Mouse (Mus musculus) Muller cell, postnatal 12 days (primary cell): ENCODE data around the gene Zbtb42.

ENCODE experiments used
- DNase-seq: peaks from one replicate; pipeline ENCODE4 v3.0.0-alpha.2; 2015; ENCODE audit errors: inconsistent ontology term

The Zbtb42 gene

GRCm38 (mm10) chr12:112683351-112683750 lies 4.7 kb downstream of the Zbtb42 start:
- DNase-seq = no peak

GRCm38 (mm10) chr12:112688458-112688857 lies 9.8 kb downstream of the Zbtb42 start:
- no peak for DNase-seq

- DNase-seq = peak; percentile 97
Observed at GRCm38 (mm10) chr12:112693185-112694126, 14.8 kb downstream of the Zbtb42 start.

DNA sequence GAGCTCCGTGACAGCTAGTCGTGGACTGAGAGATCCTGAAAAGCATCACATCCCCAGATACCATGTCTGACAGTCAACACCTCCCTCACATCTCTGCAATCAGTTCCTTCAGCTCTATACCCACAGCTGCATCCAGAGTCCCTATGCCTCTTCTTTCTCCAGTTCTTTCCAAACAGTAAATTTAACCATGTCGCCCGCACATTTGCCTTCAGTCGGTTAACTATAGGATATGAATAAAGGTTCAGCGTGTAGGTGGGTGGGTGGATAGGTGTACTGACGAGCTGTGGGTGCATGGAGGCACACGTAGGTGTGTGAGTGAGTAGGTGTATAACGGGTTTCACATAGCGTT lies 15.5 kb downstream of the Zbtb42 start:
- no peak for DNase-seq

- no peak for DNase-seq
Observed at GRCm38 (mm10) chr12:112696806-112697425, 18.3 kb downstream of the Zbtb42 start.

DNA sequence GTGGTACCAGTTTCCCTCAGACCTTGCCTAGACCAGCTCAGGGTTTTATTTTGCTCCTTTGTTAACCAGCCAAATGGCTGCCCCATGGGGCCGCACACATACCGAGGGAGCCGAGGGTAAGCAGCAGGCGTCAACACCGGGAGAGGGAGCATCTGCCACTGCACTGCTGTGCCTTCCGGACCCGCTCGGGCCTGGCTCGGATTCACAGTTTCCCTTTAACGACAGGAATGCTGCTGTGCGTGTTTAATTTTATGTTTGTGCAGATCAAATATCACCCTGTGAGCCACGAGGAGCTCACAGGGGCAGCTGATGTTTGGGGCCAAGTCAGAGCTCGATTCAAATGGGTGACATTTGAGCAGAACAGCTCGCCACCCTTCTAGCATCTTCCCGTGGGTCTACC lies 21.9 kb downstream of the Zbtb42 start:
- DNase-seq = peak; percentile 27

DNA sequence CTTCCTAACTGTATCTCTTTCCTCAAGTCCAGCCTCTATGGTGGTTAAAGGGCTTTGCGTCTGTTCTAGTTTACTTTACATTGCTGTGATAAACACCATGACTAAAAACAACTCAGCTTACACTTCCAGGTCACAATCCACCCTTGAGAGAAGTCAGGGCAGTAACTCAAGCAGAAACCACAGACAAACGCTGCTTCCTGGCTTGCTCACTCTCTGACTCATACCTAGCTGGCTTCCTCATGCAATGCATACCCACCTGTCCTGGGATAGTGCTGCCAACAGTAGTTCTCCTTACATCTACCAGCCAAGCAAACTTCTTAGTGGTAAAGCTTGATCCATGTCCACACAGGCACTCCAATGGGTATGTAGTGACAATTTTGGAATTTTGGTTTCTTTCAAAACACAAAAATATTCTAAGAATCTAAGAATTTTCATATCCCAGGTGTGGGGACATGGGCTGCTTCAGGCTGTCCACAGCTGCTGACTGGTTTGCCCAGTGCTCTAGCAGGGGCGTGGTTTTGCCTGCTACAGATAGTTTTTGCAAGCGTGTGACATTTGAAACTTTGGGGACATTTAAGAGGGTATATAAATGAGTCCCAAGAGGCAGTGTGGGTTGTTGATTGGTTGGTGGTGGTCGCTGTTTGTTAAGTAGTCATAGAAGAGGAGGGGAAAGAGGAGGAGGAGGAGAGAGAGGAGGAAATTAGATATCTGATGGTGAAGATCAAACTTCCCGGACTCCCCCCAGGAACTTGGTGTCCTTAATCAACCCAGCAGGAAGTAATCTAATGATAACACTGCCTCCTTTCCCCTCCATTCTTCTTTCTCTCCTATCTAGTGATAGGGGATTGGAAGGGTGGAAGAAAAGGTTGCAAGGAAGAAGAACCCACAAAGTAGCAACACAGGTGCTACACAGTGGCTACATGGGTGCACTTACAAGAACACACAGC lies 24.0 kb downstream of the Zbtb42 start:
- DNase-seq = peak; percentile 12

DNA sequence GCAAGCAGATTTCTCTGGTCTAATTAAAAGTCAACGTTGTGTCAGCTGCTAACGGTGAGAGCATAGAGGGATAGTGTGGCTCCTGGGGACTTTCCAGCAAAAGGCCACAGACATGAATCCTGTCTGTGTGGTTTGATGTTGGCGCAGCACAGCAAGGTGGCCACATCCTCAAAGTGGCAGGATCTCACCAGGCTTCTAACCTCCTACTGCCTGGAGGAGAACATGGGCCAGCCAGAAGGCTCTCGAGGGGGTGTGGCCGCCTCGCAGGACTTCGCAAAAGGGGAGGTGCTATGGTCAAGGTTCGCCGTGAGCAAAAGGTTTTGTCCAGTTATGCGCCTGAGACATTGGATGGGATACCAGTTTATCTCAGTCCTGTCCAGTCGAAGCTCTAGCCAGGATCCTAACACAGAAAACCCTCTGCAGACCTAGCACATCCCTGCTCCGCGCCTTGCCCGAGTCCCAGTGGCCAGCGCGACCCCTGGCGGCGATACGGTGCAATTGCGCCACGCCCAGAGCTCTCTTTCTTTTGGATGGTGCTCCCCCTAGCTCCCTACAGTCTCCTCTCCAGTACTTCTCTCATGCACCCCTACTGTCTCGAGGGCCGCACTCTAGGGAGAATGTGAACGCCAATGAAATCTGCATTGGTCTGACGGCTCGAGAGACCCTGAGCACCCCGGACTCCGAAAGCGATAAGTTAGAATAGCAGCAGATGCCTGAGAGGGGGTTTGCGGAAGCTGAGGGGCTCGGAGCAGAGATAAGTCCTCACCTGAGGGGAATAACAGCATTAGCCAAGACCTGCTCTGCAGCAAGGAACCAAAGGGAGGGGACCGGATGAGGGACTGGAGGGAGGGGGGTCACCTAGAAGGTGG lies 28.3 kb downstream of the Zbtb42 start:
- DNase-seq = peak; percentile 89

DNA sequence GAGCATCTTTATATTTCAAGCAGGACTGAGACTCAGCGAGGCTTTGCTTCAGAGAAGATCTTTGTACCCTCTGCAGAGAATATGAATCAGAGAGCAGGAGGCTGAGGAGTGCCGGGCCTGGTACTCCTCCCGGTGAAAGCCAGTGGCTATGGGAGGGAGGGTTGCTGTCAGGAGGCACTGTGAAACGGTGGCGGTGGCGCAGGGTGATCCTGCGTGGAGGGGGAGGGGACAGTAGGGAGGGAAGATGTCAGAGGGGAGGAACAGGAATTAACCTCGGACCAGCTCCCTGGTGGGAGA lies 28.9 kb downstream of the Zbtb42 start:
- no peak for DNase-seq

GRCm38 (mm10) chr12:112713984-112714383 lies 35.4 kb downstream of the Zbtb42 start:
- peak; percentile 40 for DNase-seq

DNA sequence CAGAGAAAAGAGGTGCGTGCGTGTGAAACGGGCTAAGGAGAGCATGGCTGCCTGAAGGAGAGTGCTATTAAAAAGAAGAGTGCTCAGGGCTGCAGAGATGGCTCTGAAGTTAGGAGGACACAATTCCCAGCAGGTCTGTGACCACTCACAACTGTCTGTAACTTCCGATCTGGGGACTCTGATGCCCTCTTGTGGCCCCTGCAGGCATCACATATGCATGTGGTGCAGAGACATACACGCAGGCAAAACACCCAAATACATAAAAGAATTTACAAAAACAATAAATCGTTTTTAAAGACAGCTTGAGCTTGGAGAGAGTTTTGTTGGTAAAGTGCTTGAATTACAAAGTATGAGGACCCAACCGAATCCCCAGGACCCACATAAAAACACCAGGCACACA lies 38.5 kb downstream of the Zbtb42 start:
- no peak for DNase-seq

- DNase-seq = no peak
Observed at GRCm38 (mm10) chr12:112718995-112719394, 40.4 kb downstream of the Zbtb42 start.

GRCm38 (mm10) chr12:112720216-112720615 lies 41.6 kb downstream of the Zbtb42 start, which contains the start of gene Cep170b:
Gene Cep170b, plus strand, starts transcription at chr12:112720455.
- no peak for DNase-seq

DNA sequence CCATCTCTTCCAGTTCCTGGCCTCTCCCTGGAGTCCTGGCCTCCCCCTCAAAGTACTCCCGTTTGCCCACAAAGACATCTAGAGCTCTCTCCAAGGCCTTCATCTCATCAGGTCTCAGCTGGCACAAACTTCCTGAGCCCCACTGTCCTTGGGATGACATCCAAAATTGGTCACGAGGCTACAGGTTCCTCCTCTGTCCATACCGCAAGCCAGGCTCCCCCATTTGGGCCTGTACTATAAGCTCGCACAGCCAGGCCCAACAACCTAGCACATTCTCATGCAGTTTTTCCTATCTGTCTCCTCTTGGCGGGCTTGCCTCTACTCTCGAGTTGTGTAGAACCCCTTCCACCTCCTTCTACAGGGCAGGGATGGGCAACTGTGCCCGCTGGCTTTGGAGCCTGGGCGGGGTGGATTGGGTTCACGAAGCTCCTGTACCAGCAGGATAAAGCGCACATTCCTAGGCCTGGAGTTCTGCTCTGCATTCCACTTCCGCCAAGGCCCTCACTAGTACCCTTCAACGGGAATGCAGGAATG lies 42.3 kb downstream of the Zbtb42 start:
- DNase-seq = peak; percentile 47

- DNase-seq = peak; percentile 79
Observed at GRCm38 (mm10) chr12:112721424-112722239, 43.0 kb downstream of the Zbtb42 start.

DNA sequence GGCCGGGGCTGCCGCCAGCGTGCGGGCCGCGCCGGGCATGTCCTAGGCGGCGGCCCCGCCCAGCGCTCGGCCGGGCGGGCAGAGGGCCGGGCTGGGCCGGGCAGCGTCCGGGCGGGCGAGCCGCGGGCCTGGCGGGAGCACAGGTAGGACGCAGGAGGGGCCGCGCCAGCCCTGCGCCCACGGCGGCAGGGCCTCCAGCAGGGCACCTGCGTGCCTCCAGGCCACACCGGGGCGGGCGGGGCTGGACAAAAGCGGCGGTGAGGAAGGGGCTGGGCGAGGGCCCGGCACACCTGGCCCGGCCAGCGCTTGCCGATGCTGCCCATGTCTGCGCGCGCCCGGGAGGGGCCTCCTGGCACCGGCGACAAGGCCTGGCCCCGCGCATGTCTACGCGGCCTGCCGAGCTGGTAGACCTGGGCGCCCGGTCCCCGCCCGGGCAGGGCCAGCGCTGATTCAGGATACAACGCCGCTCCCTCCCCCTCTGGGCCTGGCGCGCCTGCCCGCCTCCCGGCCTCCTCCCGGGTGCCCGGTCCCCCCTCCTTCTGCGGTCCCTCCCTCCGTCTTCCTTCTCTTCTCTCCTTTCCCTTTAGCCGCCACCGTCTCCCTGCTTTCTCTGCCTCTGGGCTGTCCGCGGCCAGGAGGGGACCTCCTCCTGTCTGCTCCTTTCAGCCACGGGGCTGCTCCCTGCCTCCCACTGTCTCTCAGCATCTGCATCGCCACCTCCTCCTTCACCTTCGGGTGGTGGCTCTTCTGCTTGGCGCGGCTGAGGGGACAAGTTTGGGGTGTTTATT lies 43.8 kb downstream of the Zbtb42 start:
- peak; percentile 75 for DNase-seq

- no peak for DNase-seq
Observed at GRCm38 (mm10) chr12:112723028-112723330, 44.4 kb downstream of the Zbtb42 start.

DNA sequence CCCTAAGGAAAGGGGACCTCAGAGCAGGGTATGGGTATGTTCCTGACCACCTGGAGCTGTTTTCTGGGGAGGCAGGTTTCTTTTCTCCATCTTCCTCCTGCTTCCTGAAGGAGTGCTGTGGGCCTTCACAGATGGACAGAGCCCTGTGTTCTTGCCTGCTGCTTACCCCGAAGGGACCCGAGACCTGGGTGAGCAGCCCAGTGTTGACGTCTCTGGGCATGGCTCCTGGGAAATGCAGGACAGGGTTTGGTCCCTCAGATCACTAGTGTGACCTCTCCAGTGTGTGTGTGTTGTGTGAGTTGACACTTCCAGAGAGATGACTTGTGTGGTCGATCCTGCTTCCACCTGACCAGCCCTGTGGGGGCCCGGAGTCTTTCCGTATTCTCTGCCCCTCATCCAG lies 44.8 kb downstream of the Zbtb42 start:
- no peak for DNase-seq

DNA sequence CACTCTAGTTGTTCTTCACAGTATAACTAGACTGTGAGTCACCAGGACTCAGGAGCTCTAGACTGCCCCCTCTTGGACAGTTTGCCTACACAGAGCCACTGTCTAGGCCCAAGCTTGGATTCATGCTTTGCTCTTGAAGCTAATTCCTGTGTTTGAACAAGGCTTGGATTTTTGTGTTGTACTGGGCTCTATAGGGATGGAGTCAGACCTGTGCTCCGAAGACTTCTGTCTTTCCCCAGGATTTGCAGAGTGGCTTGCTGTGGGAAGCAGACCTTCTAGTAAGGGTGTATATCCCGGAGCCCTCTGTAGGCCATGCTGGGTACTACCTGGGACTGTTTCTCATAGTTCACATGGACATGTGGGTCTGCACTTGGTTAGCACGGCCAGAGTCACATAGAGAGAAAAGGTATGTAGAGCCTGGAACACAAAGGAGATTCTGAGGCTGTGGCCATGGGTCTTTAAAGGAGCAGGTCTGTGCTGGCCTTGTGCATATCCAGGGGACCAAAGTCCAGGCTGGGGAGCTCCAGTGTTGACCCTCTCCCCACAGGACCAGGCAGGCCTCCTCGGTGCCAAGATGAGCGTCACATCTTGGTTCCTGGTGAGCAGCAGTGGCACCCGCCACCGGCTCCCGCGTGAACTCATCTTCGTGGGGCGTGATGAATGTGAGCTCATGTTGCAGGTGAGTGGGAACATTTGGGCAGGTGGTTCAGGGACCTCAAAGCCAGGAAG lies 45.6 kb downstream of the Zbtb42 start:
- peak; percentile 56 for DNase-seq
